Mouse (Mus musculus) kidney, adult 2 months (tissue): ENCODE data around the gene Hectd2. TPM values are rescaled to one million over a fixed set of nuclear protein-coding genes. Genes with fewer than 3 reads are reported as not detected.
A peak's percentile ranks its signal among the peaks of the same experiment; 100 is the strongest.

Experiments used
- DNase-seq: peaks from one replicate; pipeline ENCODE4 v3.0.0; 2021
- H3K27ac ChIP-seq: fragments of 200-500 bp; 2 replicates; pipeline ENCODE4 v1.5.1; 2012; ENCODE audit warnings: low read depth, low read length, control low read depth, inconsistent platforms; ENCODE audit not compliant: insufficient read depth
- H3K27me3 ChIP-seq: fragments of 200-500 bp; replicated peaks from 2 replicates; pipeline ENCODE4 v1.6.1; 2012; ENCODE audit warnings: mild to moderate bottlenecking, moderate library complexity, low read length, inconsistent platforms; ENCODE audit not compliant: control insufficient read depth, insufficient read depth
- H3K36me3 ChIP-seq: fragments of 200-500 bp; 2 replicates; pipeline ENCODE4 v1.6.1; 2012; ENCODE audit warnings: mild to moderate bottlenecking, moderate library complexity, low read length, inconsistent platforms; ENCODE audit not compliant: control insufficient read depth, insufficient read depth
- H3K4me1 ChIP-seq: fragments of 200-500 bp; 2 replicates; pipeline ENCODE4 v1.6.1; 2011; ENCODE audit warnings: low read length; ENCODE audit not compliant: control insufficient read depth, insufficient read depth
- H3K4me3 ChIP-seq: fragments of 200-500 bp; 2 replicates; pipeline ENCODE4 v1.5.1; 2011; ENCODE audit warnings: mild to moderate bottlenecking, low read depth, low read length, control low read depth; ENCODE audit not compliant: insufficient read depth
- CTCF ChIP-seq: fragments of 200-500 bp; conservative IDR thresholded peaks from 2 replicates; pipeline ENCODE4 v1.5.1; 2011; ENCODE audit warnings: low read depth, mild to moderate bottlenecking, control low read depth, low read length, moderate library complexity, mixed read lengths; ENCODE audit not compliant: insufficient read depth, insufficient read length
- POLR2A ChIP-seq: fragments of 200-500 bp; IDR thresholded peaks from one replicate; pipeline ENCODE4 v1.6.1; 2011; ENCODE audit warnings: low read depth, low read length, control low read depth
- WGBS: fragments of 180-500 bp; shearing (Covaris S2); methylation state at CpG from one replicate; pipeline ENCODE4 v1.1.7; 2018; 5-methylcytosine and 5-hydroxymethylcytosine counted together
- polyA plus RNA-seq: library from polyadenylated mRNA; depleted of rRNA; stranded (reverse); fragments of >200 nt; gene quantifications from 2 replicates; pipeline ENCODE4 v1.2.3, GENCODE M21; 2012

Gene Hectd2
- polyA plus RNA-seq, 1 experiment = 0.41 TPM

GRCm38 (mm10) chr19:36601869-36602268 lies 47.4 kb downstream of the Hectd2 start:
- H3K36me3 ChIP-seq = no peaks in the 10 kb centered on the region
- H3K27me3 ChIP-seq = no peaks in the 10 kb centered on the region
- no peak overlapping the region for H3K4me3 ChIP-seq
- TF ChIP-seq CTCF (no peak), POLR2A (no peak)
- 89% methylated on average over 8 of the region's 8 CpGs for WGBS
- no peak overlapping the region for H3K27ac ChIP-seq
- H3K4me1 ChIP-seq = no peaks in the 10 kb centered on the region
- DNase-seq = no peak

GRCm38 (mm10) chr19:36602535-36603312 lies 48.3 kb downstream of the Hectd2 start:
- DNase-seq = no peak
- WGBS = 61% methylated on average over 11 of the region's 11 CpGs
- no peaks in the 10 kb centered on the region for H3K27me3 ChIP-seq
- H3K36me3 ChIP-seq = no peaks in the 10 kb centered on the region
- H3K4me3 ChIP-seq = no peak overlapping the region
- TF ChIP-seq POLR2A = no peak
- TF ChIP-seq CTCF = no peak
- no peaks in the 10 kb centered on the region for H3K4me1 ChIP-seq
- no peak overlapping the region for H3K27ac ChIP-seq

- Histone ChIP-seq H3K4me3 (no peak overlapping the region), H3K36me3 (no peaks in the 10 kb centered on the region), H3K27me3 (no peaks in the 10 kb centered on the region), H3K4me1 (no peaks in the 10 kb centered on the region), H3K27ac (no peak overlapping the region)
- DNase-seq = no peak
- 45% methylated on average over 1 of the region's 1 CpGs for WGBS
- TF ChIP-seq CTCF (no peak), POLR2A (no peak)
These were observed 51.8 kb downstream of the Hectd2 start for GRCm38 (mm10) chr19:36606270-36606669.

GRCm38 (mm10) chr19:36609229-36609628 lies 54.8 kb downstream of the Hectd2 start:
- 36% methylated on average over 3 of the region's 3 CpGs for WGBS
- H3K27ac ChIP-seq = no peak overlapping the region

GRCm38 (mm10) chr19:36610309-36610708 lies 55.9 kb downstream of the Hectd2 start:
- 69% methylated on average over 2 of the region's 2 CpGs for WGBS
- no peaks in the 10 kb centered on the region for H3K27me3 ChIP-seq
- no peaks in the 10 kb centered on the region for H3K4me1 ChIP-seq
- no peaks in the 10 kb centered on the region for H3K36me3 ChIP-seq
- DNase-seq = no peak
- H3K27ac ChIP-seq = no peak overlapping the region
- no peak overlapping the region for H3K4me3 ChIP-seq
- TF ChIP-seq CTCF (no peak), POLR2A (no peak)

More at GRCm38 (mm10) chr19:36609229-36609628, 54.8 kb downstream of the Hectd2 start:
- no peak overlapping the region for H3K4me3 ChIP-seq
- H3K4me1 ChIP-seq = no peaks in the 10 kb centered on the region
- H3K36me3 ChIP-seq = no peaks in the 10 kb centered on the region
- no peaks in the 10 kb centered on the region for H3K27me3 ChIP-seq
- TF ChIP-seq CTCF (0 out of 2 replicates have a peak, but pooled peaks have one; percentile 20), POLR2A (no peak)
- DNase-seq = peak; percentile 12

GRCm38 (mm10) chr19:36625906-36626305 lies 71.5 kb downstream of the Hectd2 start:
- Histone ChIP-seq H3K4me1 (no peaks in the 10 kb centered on the region), H3K4me3 (no peak overlapping the region), H3K27ac (no peak overlapping the region), H3K27me3 (no peaks in the 10 kb centered on the region), H3K36me3 (no peaks in the 10 kb centered on the region)
- 100% methylated on average over 1 of the region's 1 CpGs for WGBS
- TF ChIP-seq CTCF (no peak), POLR2A (no peak)
- DNase-seq = no peak

- 84% methylated on average over 4 of the region's 4 CpGs for WGBS
- TF ChIP-seq POLR2A = no peak
- TF ChIP-seq CTCF = no peak
- Histone ChIP-seq H3K27ac (no peak overlapping the region), H3K4me1 (no peaks in the 10 kb centered on the region), H3K27me3 (no peaks in the 10 kb centered on the region), H3K36me3 (no peaks in the 10 kb centered on the region), H3K4me3 (no peak overlapping the region)
- DNase-seq = no peak
These were observed 72.4 kb downstream of the Hectd2 start for GRCm38 (mm10) chr19:36626881-36627280.
